Mouse (Mus musculus) myocyte (in vitro differentiated cells): ENCODE measurements around the gene Tnik. TPM values are rescaled to one million over a fixed set of nuclear protein-coding genes. Genes with fewer than 3 reads are reported as not detected.

Experiments used
- H3K27me3 ChIP-seq: one replicate; pipeline ENCODE4 v1.6.1; 2011; ENCODE audit not compliant: control insufficient read depth, insufficient read depth, insufficient read length
- H3K36me3 ChIP-seq: one replicate; pipeline ENCODE4 v1.6.1; 2011; ENCODE audit not compliant: control insufficient read depth, insufficient read depth
- H3K4me2 ChIP-seq: one replicate; pipeline ENCODE4 v1.6.1; 2011; ENCODE audit warnings: low read depth, control low read depth
- H3K4me3 ChIP-seq: one replicate; pipeline ENCODE4 v1.5.1; 2011; ENCODE audit warnings: mild to moderate bottlenecking, control low read depth, moderate library complexity
- H3K79me2 ChIP-seq: one replicate; pipeline ENCODE4 v1.6.1; 2011; ENCODE audit not compliant: control insufficient read depth, insufficient read depth
- H3ac ChIP-seq: one replicate; pipeline ENCODE4 v1.6.1; 2011; ENCODE audit not compliant: control insufficient read depth, insufficient read length
- CEBPB ChIP-seq: IDR thresholded peaks from 2 replicates; pipeline ENCODE4 v1.6.1; 2011; ENCODE audit warnings: mild to moderate bottlenecking, moderate library complexity; ENCODE audit not compliant: poor library complexity, insufficient read depth, severe bottlenecking
- E2F4 ChIP-seq: IDR thresholded peaks from one replicate; pipeline ENCODE4 v1.6.1; 2011; ENCODE audit warnings: mild to moderate bottlenecking, control low read depth, moderate library complexity; ENCODE audit not compliant: insufficient read depth
- MAX ChIP-seq: IDR thresholded peaks from one replicate; pipeline ENCODE4 v1.6.1; 2011; ENCODE audit warnings: low read depth, mild to moderate bottlenecking, control low read depth
- MYOD1 ChIP-seq, 3 experiments: IDR thresholded peaks; one replicate each; pipeline ENCODE4 v1.6.1; 2011; ENCODE audit warnings: control low read depth in 2 of 3, low read depth in 2 of 3, mild to moderate bottlenecking in 2 of 3, moderate library complexity in 1 of 3; ENCODE audit not compliant: insufficient read length in 2 of 3, control insufficient read depth in 1 of 3
- MYOG ChIP-seq, 3 experiments: IDR thresholded peaks; one replicate each; pipeline ENCODE4 v1.6.1; 2011; ENCODE audit warnings: control low read depth in 2 of 3, low read depth in 2 of 3, mild to moderate bottlenecking in 2 of 3; ENCODE audit not compliant: insufficient read length in 2 of 3, control insufficient read depth in 1 of 3, insufficient read depth in 1 of 3
- POLR2A ChIP-seq: IDR thresholded peaks from one replicate; pipeline ENCODE4 v1.6.1; 2011; ENCODE audit warnings: low read depth, mild to moderate bottlenecking, control low read depth, moderate library complexity; ENCODE audit not compliant: insufficient read length
- POLR2AphosphoS2 ChIP-seq: IDR thresholded peaks from one replicate; pipeline ENCODE4 v1.6.1; 2011; ENCODE audit warnings: low read depth, control low read depth; ENCODE audit not compliant: insufficient read length
- REST ChIP-seq: IDR thresholded peaks from one replicate; pipeline ENCODE4 v1.6.1; 2011; ENCODE audit warnings: mild to moderate bottlenecking, control low read depth, moderate library complexity; ENCODE audit not compliant: insufficient read depth, insufficient read length
- SRF ChIP-seq: IDR thresholded peaks from one replicate; pipeline ENCODE4 v1.6.1; 2011; ENCODE audit warnings: low read depth; ENCODE audit not compliant: control insufficient read depth, insufficient read length
- TCF12 ChIP-seq: IDR thresholded peaks from one replicate; pipeline ENCODE4 v1.6.1; 2011; ENCODE audit warnings: mild to moderate bottlenecking, control low read depth; ENCODE audit not compliant: poor library complexity, insufficient read depth, severe bottlenecking
- TCF3 ChIP-seq: IDR thresholded peaks from one replicate; pipeline ENCODE4 v1.6.1; 2011; ENCODE audit warnings: low read depth, control low read depth; ENCODE audit not compliant: insufficient read length
- USF1 ChIP-seq: IDR thresholded peaks from one replicate; pipeline ENCODE4 v1.6.1; 2011; ENCODE audit warnings: low read depth, mild to moderate bottlenecking, control low read depth, moderate library complexity
- polyA plus RNA-seq: library from polyadenylated mRNA; unstranded; fragments of >200 nt; fragmentation: generic; extraction: Trizol; gene quantifications from one replicate; pipeline ENCODE4 v1.2.1, GENCODE M21; 2012; ENCODE audit warnings: missing spikeins

Gene Tnik
- polyA plus RNA-seq, 1 experiment, result 1.8 TPM

DNA sequence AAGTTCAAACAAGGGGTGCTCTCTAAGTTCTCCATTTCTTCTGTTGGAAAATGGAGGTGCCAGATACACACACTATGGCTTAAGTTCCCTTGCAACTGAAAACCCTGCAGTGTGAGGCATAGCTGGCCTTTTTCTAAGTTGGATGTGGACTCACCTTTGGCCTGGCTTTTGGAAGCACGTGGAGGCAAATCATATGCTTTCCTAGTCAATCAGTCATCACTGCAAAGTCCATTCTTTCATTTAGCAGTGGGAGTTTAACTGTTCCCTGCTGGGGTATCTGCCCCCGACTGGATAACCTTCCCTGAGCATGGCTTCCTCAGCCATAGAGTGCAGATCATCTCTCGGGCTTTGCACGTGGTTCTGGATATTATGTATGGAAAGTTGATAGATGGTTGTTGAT lies 436.6 kb downstream of the Tnik start:
- Histone ChIP-seq H3K36me3 (no peaks in the 10 kb centered on the region), H3K27me3 (peaks cover 15% of the 10 kb centered on the region), H3K4me3 (no peak overlapping the region), H3ac (no peak overlapping the region), H3K79me2 (no peaks in the 10 kb centered on the region), H3K4me2 (no peak overlapping the region)
- TF ChIP-seq MAX (no peak), CEBPB (no peak), POLR2AphosphoS2 (no peak)

DNA sequence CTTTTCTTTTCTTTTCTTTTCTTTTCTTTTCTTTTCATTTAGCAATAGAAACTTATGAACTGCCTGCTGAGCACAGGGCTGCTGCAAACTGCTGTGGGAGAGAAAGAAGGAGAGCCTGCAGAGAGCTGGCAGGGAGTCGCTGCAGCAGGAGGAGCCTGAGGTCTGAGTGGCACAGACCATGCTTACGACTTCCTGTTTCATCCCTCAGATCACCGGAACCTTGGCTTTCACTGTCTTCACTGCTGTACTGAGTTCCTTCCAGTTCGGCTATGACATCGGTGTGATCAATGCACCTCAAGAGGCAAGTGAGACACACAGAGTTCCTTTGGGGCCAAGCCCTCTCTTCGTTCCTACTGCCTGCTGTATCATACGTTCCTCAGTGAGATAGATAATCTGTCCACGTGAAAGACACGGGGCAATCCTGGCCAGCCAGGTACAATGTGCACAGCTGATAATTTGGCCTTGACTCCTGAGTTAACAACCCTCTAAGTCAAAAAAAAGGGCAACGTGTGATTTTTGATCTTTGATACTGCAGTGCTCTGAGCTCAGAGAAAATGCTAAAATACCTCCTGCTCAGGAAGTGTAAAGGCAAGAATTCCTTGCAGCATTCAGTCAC lies 442.6 kb downstream of the Tnik start:
- no peak overlapping the region for H3K4me2 ChIP-seq
- TF ChIP-seq TCF12 (no peak), MYOG (IDR thresholded peaks at IDR 0.05; ENCODE audit: control insufficient read depth in 1 of 3, insufficient read depth in 1 of 3, insufficient read length in 2 of 3, low read depth in 2 of 3) (no peak), TCF3 (no peak), SRF (no peak), MAX (no peak), MYOD1 (IDR thresholded peaks at IDR 0.05; ENCODE audit: control insufficient read depth in 1 of 3, insufficient read length in 2 of 3, low read depth in 2 of 3) (no peak), REST (no peak)
- H3ac ChIP-seq, result no peak overlapping the region
- H3K79me2 ChIP-seq, result no peaks in the 10 kb centered on the region
- H3K27me3 ChIP-seq, result no peaks in the 10 kb centered on the region
- no peak overlapping the region for H3K4me3 ChIP-seq
- H3K36me3 ChIP-seq, result no peaks in the 10 kb centered on the region

DNA sequence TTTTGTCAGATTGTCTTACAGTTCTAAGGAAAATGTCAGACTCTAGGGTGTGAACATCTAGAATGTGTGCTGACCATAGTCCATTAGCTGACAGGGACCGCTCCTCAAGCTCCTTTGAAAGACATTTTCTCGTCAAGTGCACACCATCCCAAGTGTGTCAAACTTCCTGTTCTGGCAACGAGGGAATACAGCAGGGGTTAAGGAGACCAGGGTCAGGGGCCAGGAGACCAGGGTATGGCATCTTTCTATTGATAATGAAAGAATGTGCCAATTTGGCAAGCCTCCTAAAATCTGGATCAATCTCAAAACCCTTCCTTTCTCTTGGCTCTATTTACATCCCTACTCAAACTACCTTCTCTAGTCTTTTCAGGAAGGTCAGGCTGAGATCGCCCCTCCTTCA lies 443.7 kb downstream of the Tnik start:
- Histone ChIP-seq H3K27me3 (no peaks in the 10 kb centered on the region), H3ac (no peak overlapping the region), H3K36me3 (no peaks in the 10 kb centered on the region), H3K4me2 (no peak overlapping the region), H3K79me2 (no peaks in the 10 kb centered on the region), H3K4me3 (no peak overlapping the region)
- no peak for TF ChIP-seq MYOG (IDR thresholded peaks at IDR 0.05; ENCODE audit: control insufficient read depth in 1 of 3, insufficient read depth in 1 of 3, insufficient read length in 2 of 3, low read depth in 2 of 3)
- TF ChIP-seq SRF, result no peak
- no peak for TF ChIP-seq POLR2AphosphoS2
- no peak for TF ChIP-seq MYOD1 (IDR thresholded peaks at IDR 0.05; ENCODE audit: control insufficient read depth in 1 of 3, insufficient read length in 2 of 3, low read depth in 2 of 3)
- no peak for TF ChIP-seq TCF12
- no peak for TF ChIP-seq E2F4
- TF ChIP-seq REST, result no peak
- TF ChIP-seq USF1, result no peak
- no peak for TF ChIP-seq CEBPB
- TF ChIP-seq POLR2A, result no peak
- no peak for TF ChIP-seq TCF3
- no peak for TF ChIP-seq MAX

- Histone ChIP-seq H3K4me3 (no peak overlapping the region), H3K36me3 (no peaks in the 10 kb centered on the region), H3K79me2 (no peaks in the 10 kb centered on the region), H3K4me2 (no peak overlapping the region), H3ac (no peak overlapping the region), H3K27me3 (no peaks in the 10 kb centered on the region)
- TF ChIP-seq USF1 (no peak), CEBPB (no peak)
Measured at GRCm38 (mm10) chr3:28709740-28710139, 446.7 kb downstream of the Tnik start.

GRCm38 (mm10) chr3:28713913-28714698 lies 451.1 kb downstream of the Tnik start:
- TF ChIP-seq CEBPB (no peak), POLR2AphosphoS2 (no peak), SRF (no peak), E2F4 (no peak), REST (no peak), MAX (no peak), POLR2A (no peak), MYOG (IDR thresholded peaks at IDR 0.05; ENCODE audit: control insufficient read depth in 1 of 3, insufficient read depth in 1 of 3, insufficient read length in 2 of 3, low read depth in 2 of 3) (no peak)
- no peak overlapping the region for H3ac ChIP-seq
- H3K27me3 ChIP-seq, result no peaks in the 10 kb centered on the region

More at GRCm38 (mm10) chr3:28713913-28714698, 451.1 kb downstream of the Tnik start:
- no peaks in the 10 kb centered on the region for H3K79me2 ChIP-seq
- no peak overlapping the region for H3K4me3 ChIP-seq
- H3K36me3 ChIP-seq, result no peaks in the 10 kb centered on the region
- no peak overlapping the region for H3K4me2 ChIP-seq
